Mouse (Mus musculus): ENCODE data around the gene Hipk2.

Hipk2 gene

DNA sequence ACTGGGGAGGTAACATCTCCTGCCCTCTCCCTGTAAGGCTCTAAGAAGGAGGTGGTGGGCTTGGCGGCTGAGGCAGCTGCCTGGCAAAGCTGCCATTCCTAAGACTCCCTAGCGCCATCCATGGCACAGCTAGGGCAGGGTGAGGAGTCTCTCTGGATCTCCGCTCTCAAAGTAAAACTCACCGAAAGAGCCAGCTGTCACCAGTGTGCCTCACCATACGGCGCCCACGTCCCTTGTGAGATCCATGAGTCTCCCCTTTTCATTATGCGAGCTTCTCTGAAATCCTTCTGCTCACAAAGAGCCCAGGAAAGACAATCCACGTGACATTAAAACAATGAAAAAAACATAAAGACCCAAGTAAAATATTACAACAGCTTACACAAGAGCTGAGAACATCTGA lies 179.4 kb downstream of the Hipk2 start:
- TF ChIP-seq CTCF (conservative IDR thresholded peaks at IDR 0.05; ENCODE audit: low read length) (no peak), NANOG (IDR thresholded peaks at IDR 0.05; ENCODE audit: borderline replicate concordance, low read length) (no peak), POU5F1 (IDR thresholded peaks at IDR 0.05; ENCODE audit: borderline replicate concordance, low read length) (no peak)
- Histone ChIP-seq H3K4me3 (replicated peaks; ENCODE audit: low read length) (0 out of 2 replicates have a peak overlapping the region, but pooled peaks have one; percentile 2), H3K4me1 (replicated peaks; ENCODE audit: low read depth, low read length) (peaks cover 24% of the 10 kb centered on the region), H3K36me3 (ENCODE audit: insufficient read depth, low read length) (peaks cover 24% of the 10 kb centered on the region; the same call in 1 of the 2 replicates), H3K9me3 (ENCODE audit: low read length) (no peaks in the 10 kb centered on the region), H3K27me3 (ENCODE audit: insufficient read depth, low read length) (peaks cover 2% of the 10 kb centered on the region; the same call in 1 of the 2 replicates)

GRCm38 (mm10) chr6:38695380-38696054 lies 180.4 kb downstream of the Hipk2 start:
- TF ChIP-seq NANOG (IDR thresholded peaks at IDR 0.05; ENCODE audit: borderline replicate concordance, low read length) (no peak), POU5F1 (IDR thresholded peaks at IDR 0.05; ENCODE audit: borderline replicate concordance, low read length) (no peak), CTCF (conservative IDR thresholded peaks at IDR 0.05; ENCODE audit: low read length) (peak; percentile 74)
- peaks cover 2% of the 10 kb centered on the region; the same call in 1 of the 2 replicates for H3K27me3 ChIP-seq (ENCODE audit: insufficient read depth, low read length)

GRCm38 (mm10) chr6:38692556-38692955 lies 183.4 kb downstream of the Hipk2 start:
- Histone ChIP-seq H3K4me3 (replicated peaks; ENCODE audit: low read length) (no peak overlapping the region), H3K27me3 (ENCODE audit: insufficient read depth, low read length) (peaks cover 2% of the 10 kb centered on the region; the same call in 1 of the 2 replicates), H3K36me3 (ENCODE audit: insufficient read depth, low read length) (0 out of 2 replicates have a peak, but pooled peaks cover 7% of the 10 kb centered on the region), H3K9me3 (ENCODE audit: low read length) (no peaks in the 10 kb centered on the region), H3K4me1 (replicated peaks; ENCODE audit: low read depth, low read length) (peaks cover 24% of the 10 kb centered on the region)
- no peak for TF ChIP-seq NANOG (IDR thresholded peaks at IDR 0.05; ENCODE audit: borderline replicate concordance, low read length)
- TF ChIP-seq CTCF (conservative IDR thresholded peaks at IDR 0.05; ENCODE audit: low read length): no peak
- TF ChIP-seq POU5F1 (IDR thresholded peaks at IDR 0.05; ENCODE audit: borderline replicate concordance, low read length): no peak

More at GRCm38 (mm10) chr6:38695380-38696054, 180.4 kb downstream of the Hipk2 start:
- no peak overlapping the region for H3K4me3 ChIP-seq (replicated peaks; ENCODE audit: low read length)
- peaks cover 28% of the 10 kb centered on the region for H3K4me1 ChIP-seq (replicated peaks; ENCODE audit: low read depth, low read length)
- H3K9me3 ChIP-seq (ENCODE audit: low read length): no peaks in the 10 kb centered on the region
- peaks cover 21% of the 10 kb centered on the region; the same call in 1 of the 2 replicates for H3K36me3 ChIP-seq (ENCODE audit: insufficient read depth, low read length)

DNA sequence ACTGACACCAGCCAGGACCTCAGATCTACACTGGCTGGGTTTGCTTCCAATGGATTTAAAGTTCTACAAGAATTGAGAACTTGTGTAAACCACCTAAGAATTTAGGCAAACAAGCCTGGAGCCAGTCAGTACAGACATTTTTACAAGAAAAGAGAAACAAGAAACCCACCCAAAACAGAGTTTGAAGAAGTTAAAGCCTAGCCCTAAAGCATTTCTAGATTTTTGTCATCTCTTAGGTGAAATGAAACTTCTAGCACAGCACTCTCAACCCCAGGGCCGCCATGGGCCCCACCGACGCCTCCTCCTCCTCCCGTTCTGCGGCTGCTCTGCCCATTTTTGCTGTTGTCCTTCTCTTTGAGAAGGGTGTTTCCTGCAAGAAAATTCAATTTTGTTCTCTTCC lies 184.9 kb downstream of the Hipk2 start:
- H3K4me3 ChIP-seq (replicated peaks; ENCODE audit: low read length): no peak overlapping the region
- 0 out of 2 replicates have a peak, but pooled peaks cover 1% of the 10 kb centered on the region for H3K36me3 ChIP-seq (ENCODE audit: insufficient read depth, low read length)
- TF ChIP-seq CTCF (conservative IDR thresholded peaks at IDR 0.05; ENCODE audit: low read length): no peak
- TF ChIP-seq POU5F1 (IDR thresholded peaks at IDR 0.05; ENCODE audit: borderline replicate concordance, low read length): no peak
- no peak for TF ChIP-seq NANOG (IDR thresholded peaks at IDR 0.05; ENCODE audit: borderline replicate concordance, low read length)
- peaks cover 23% of the 10 kb centered on the region for H3K4me1 ChIP-seq (replicated peaks; ENCODE audit: low read depth, low read length)
- no peaks in the 10 kb centered on the region; the same call in 1 of the 2 replicates for H3K27me3 ChIP-seq (ENCODE audit: insufficient read depth, low read length)
- no peaks in the 10 kb centered on the region for H3K9me3 ChIP-seq (ENCODE audit: low read length)

DNA sequence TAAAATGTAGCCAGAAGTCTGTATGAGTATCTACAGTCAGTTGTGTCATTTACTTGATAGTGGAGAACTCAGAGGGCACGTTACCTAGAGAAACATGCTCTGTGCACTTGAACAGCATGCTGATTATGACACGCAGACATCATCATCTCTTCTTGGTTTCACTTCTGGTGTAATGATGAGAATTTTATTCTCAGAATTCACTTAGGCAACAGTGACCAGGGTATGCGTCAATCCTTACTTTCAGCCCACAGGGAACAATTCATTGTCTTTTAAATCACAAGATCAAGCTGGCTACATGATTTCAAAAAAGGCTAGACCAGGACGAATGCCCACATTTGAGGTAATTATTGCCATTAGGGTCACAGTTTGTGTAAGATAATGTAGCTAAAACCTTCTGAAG lies 185.3 kb downstream of the Hipk2 start:
- no peak overlapping the region for H3K4me3 ChIP-seq (replicated peaks; ENCODE audit: low read length)
- no peak for TF ChIP-seq POU5F1 (IDR thresholded peaks at IDR 0.05; ENCODE audit: borderline replicate concordance, low read length)
- TF ChIP-seq NANOG (IDR thresholded peaks at IDR 0.05; ENCODE audit: borderline replicate concordance, low read length): no peak
- TF ChIP-seq CTCF (conservative IDR thresholded peaks at IDR 0.05; ENCODE audit: low read length): no peak
- H3K9me3 ChIP-seq (ENCODE audit: low read length): no peaks in the 10 kb centered on the region
- H3K27me3 ChIP-seq (ENCODE audit: insufficient read depth, low read length): no peaks in the 10 kb centered on the region; the same call in 1 of the 2 replicates
- H3K36me3 ChIP-seq (ENCODE audit: insufficient read depth, low read length): no peaks in the 10 kb centered on the region
- H3K4me1 ChIP-seq (replicated peaks; ENCODE audit: low read depth, low read length): peaks cover 20% of the 10 kb centered on the region

GRCm38 (mm10) chr6:38688841-38689240 lies 187.1 kb downstream of the Hipk2 start:
- Histone ChIP-seq H3K9me3 (ENCODE audit: low read length) (peaks cover 3% of the 10 kb centered on the region), H3K36me3 (ENCODE audit: insufficient read depth, low read length) (no peaks in the 10 kb centered on the region), H3K4me1 (replicated peaks; ENCODE audit: low read depth, low read length) (peaks cover 18% of the 10 kb centered on the region), H3K4me3 (replicated peaks; ENCODE audit: low read length) (no peak overlapping the region), H3K27me3 (ENCODE audit: insufficient read depth, low read length) (no peaks in the 10 kb centered on the region)
- TF ChIP-seq NANOG (IDR thresholded peaks at IDR 0.05; ENCODE audit: borderline replicate concordance, low read length): no peak

GRCm38 (mm10) chr6:38687216-38687615 lies 188.7 kb downstream of the Hipk2 start:
- Histone ChIP-seq H3K4me1 (replicated peaks; ENCODE audit: low read depth, low read length) (peaks cover 18% of the 10 kb centered on the region), H3K27me3 (ENCODE audit: insufficient read depth, low read length) (no peaks in the 10 kb centered on the region), H3K4me3 (replicated peaks; ENCODE audit: low read length) (no peak overlapping the region), H3K9me3 (ENCODE audit: low read length) (peaks cover 12% of the 10 kb centered on the region), H3K36me3 (ENCODE audit: insufficient read depth, low read length) (no peaks in the 10 kb centered on the region)
- TF ChIP-seq POU5F1 (IDR thresholded peaks at IDR 0.05; ENCODE audit: borderline replicate concordance, low read length) (no peak), CTCF (conservative IDR thresholded peaks at IDR 0.05; ENCODE audit: low read length) (peak; percentile 88)

GRCm38 (mm10) chr6:38682532-38682931 lies 193.4 kb downstream of the Hipk2 start:
- Histone ChIP-seq H3K4me1 (replicated peaks; ENCODE audit: low read depth, low read length) (peaks cover 8% of the 10 kb centered on the region), H3K9me3 (ENCODE audit: low read length) (peaks cover 12% of the 10 kb centered on the region), H3K4me3 (replicated peaks; ENCODE audit: low read length) (no peak overlapping the region), H3K27me3 (ENCODE audit: insufficient read depth, low read length) (peaks cover 14% of the 10 kb centered on the region), H3K36me3 (ENCODE audit: insufficient read depth, low read length) (no peaks in the 10 kb centered on the region)
- TF ChIP-seq POU5F1 (IDR thresholded peaks at IDR 0.05; ENCODE audit: borderline replicate concordance, low read length) (no peak), NANOG (IDR thresholded peaks at IDR 0.05; ENCODE audit: borderline replicate concordance, low read length) (no peak), CTCF (conservative IDR thresholded peaks at IDR 0.05; ENCODE audit: low read length) (no peak)
